In the genomic region with DNA sequence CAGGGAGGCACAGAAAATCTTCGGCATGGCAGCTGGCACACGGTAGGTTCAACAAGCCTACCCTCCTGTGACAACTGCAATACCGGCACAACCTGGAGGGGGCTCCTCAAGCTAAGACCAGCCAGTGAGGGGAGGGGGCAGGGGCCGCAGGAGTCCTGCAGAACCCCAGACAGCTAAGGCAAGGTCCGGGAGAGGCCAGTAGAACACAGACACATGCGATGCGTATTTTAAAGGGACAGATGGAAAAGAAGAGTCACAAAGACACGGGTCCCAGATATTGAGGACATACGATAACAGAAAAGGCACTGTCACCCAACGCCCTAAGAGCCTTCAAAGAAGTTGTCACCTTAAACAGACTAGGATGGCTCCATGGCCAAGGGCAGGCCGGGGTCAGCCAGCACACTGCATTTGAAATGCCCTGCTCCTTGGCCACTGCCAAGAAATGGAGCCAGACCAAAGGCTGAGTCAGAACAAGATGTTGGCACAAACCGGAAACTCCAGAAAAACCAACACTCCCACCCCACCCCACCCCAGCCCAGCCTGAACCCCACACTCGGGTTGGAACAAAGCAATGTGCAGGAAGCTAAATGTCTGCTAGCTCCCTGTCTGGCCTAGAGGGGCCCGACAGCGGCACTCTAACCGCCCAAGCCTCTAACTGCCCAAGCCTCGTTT, we compare ENCODE assay signal across 8 mouse cellular contexts. TPM values are rescaled to one million over a fixed set of nuclear protein-coding genes. Genes with fewer than 3 reads are reported as not detected.
A peak's percentile ranks its signal among the peaks of the same experiment; 100 is the strongest.
DNase-seq lines count a peak whose midpoint lies in the region; ATAC-seq lines count a peak whose summit lies in the region.

No protein-coding gene starts in this region.

- peak overlapping the region; percentile 73 for H3K27ac ChIP-seq in stomach, embryonic 16.5 days (ENCODE audit: low read length)
- H3K27ac ChIP-seq in midbrain, embryonic 16.5 days (ENCODE audit: low read length): no peak overlapping the region

- no peaks in the 10 kb centered on the region for H3K27me3 ChIP-seq in stomach, embryonic 16.5 days (ENCODE audit: control insufficient read depth, insufficient read depth, low read length)
- H3K27me3 ChIP-seq in midbrain, embryonic 16.5 days (ENCODE audit: control insufficient read depth, insufficient read depth, low read depth, low read length): no peaks in the 10 kb centered on the region

- no peaks in the 10 kb centered on the region for H3K9me3 ChIP-seq in stomach, embryonic 16.5 days (replicated peaks; ENCODE audit: control insufficient read depth, low read length)
- no peaks in the 10 kb centered on the region for H3K9me3 ChIP-seq in midbrain, embryonic 16.5 days (replicated peaks; ENCODE audit: control insufficient read depth, low read length, poor library complexity, severe bottlenecking)

- 0 out of 2 replicates have a peak overlapping the region, but pooled peaks have one; percentile 8 for H3K9ac ChIP-seq in stomach, embryonic 16.5 days (ENCODE audit: low read length)
- H3K9ac ChIP-seq in midbrain, embryonic 16.5 days (ENCODE audit: low read depth, low read length): no peak overlapping the region

- peaks cover 5% of the 10 kb centered on the region; the same call in 1 of the 2 replicates for H3K36me3 ChIP-seq in stomach, embryonic 16.5 days (ENCODE audit: control insufficient read depth, insufficient read depth, low read length)
- H3K36me3 ChIP-seq in midbrain, embryonic 16.5 days (ENCODE audit: control insufficient read depth, insufficient read depth, low read length): peaks cover 14% of the 10 kb centered on the region

- H3K4me3 ChIP-seq in stomach, embryonic 16.5 days (replicated peaks; ENCODE audit: low read length): no peak overlapping the region
- H3K4me3 ChIP-seq in midbrain, embryonic 16.5 days (ENCODE audit: low read depth, low read length): no peak overlapping the region

- peaks cover 13% of the 10 kb centered on the region; the same call in 1 of the 2 replicates for H3K4me1 ChIP-seq in stomach, embryonic 16.5 days (ENCODE audit: control insufficient read depth, insufficient read depth, low read length)
- H3K4me1 ChIP-seq in midbrain, embryonic 16.5 days (ENCODE audit: control insufficient read depth, insufficient read depth, low read length): no peaks in the 10 kb centered on the region

- no peak overlapping the region for H3K4me2 ChIP-seq in stomach, embryonic 16.5 days (ENCODE audit: low read depth, low read length)
- no peak overlapping the region for H3K4me2 ChIP-seq in midbrain, embryonic 16.5 days (ENCODE audit: low read length)

- WGBS in stomach, embryonic 16.5 days: 68% methylated on average over 17 of the region's 17 CpGs
- 81% methylated on average over 17 of the region's 17 CpGs for WGBS in midbrain, embryonic 16.5 days

- peak; percentile 28 to 38 for DNase-seq in heart, adult 18-20 months
- DNase-seq in heart, adult 9 months (ENCODE audit: low spot score in 2 of 2): no peak
- DNase-seq in right cerebral cortex, postnatal 4 days: peak; percentile 49
- no peak for DNase-seq in right cerebral cortex, adult 18-20 months
- no peak for DNase-seq in right cerebral cortex, postnatal 36 days (ENCODE audit: low spot score in 2 of 2)

- ATAC-seq in granulocyte monocyte progenitor cell, adult 5-6 weeks (replicated peaks; ENCODE audit: poor library complexity, severe bottlenecking): peak; percentile 30; the same call in 1 of the 2 replicates
- ATAC-seq in stomach, embryonic 16.5 days (ENCODE audit: insufficient read depth, low FRiP score): peak; percentile 52; the same call in 1 of the 2 replicates
- ATAC-seq in midbrain, embryonic 16.5 days: no peak

RNA-seq across cellular contexts. Expression of gene Uck2, which starts 53.4 kb away (rescaled TPM):
- total RNA-seq in heart, adult 18-20 months (2021): 10 to 100 TPM; 41.8 to 43.8 TPM
- 181 and 224 TPM in 2 replicates for total RNA-seq in granulocyte monocyte progenitor cell, adult 5-6 weeks (2014; fragmentation: Nextera tagmentation)
- total RNA-seq in granulocyte monocyte progenitor cell, adult 5-6 weeks (2017): 223 and 286 TPM in 2 replicates
- polyA plus RNA-seq in stomach, embryonic 16.5 days (2015; fragmentation: Nextera tagmentation; extraction: Ambion mirVana): 65.4 and 70.9 TPM in 2 replicates
- polyA plus RNA-seq in midbrain, embryonic 16.5 days (2015; fragmentation: Nextera tagmentation; extraction: Ambion mirVana): 48.9 and 52.3 TPM in 2 replicates

Comparison
In these comparisons a context has a peak if more than half of its experiments do, and no peak if none do; other contexts are left out.
1. DNase-seq: peak in heart, adult 18-20 months (2 of 2) and right cerebral cortex, postnatal 4 days (single experiment); none in heart, adult 9 months (0 of 2), right cerebral cortex, adult 18-20 months (single experiment) and right cerebral cortex, postnatal 36 days (0 of 2).
2. RNA of gene Uck2, which starts 53.4 kb away (total RNA-seq): 181 to 286 TPM in granulocyte monocyte progenitor cell, adult 5-6 weeks; 41.8 to 43.8 TPM in heart, adult 18-20 months; every median in the first group is over 4 times any median in the second.